Mouse (Mus musculus) midbrain, embryonic 11.5 days (tissue): ENCODE data around the gene Lipa. TPM values are rescaled to one million over a fixed set of nuclear protein-coding genes. Genes with fewer than 3 reads are reported as not detected.
A peak's percentile ranks its signal among the peaks of the same experiment; 100 is the strongest.

Experiments
- ATAC-seq: fragments of 200-750 bp; cut with Nextera tagmentation; 2 replicates; pipeline ENCODE4 v1.8.0; 2017; ENCODE audit warnings: moderate TSS enrichment, moderate library complexity; ENCODE audit not compliant: low FRiP score
- DNase-seq: peaks from one replicate; pipeline ENCODE4 v3.0.0; 2015; ENCODE audit warnings: low spot score; ENCODE audit errors: missing footprints
- H3K27ac ChIP-seq: fragments of 300-500 bp; sonication (generic); 2 replicates; pipeline ENCODE4 v1.5.1; 2014; ENCODE audit warnings: low read depth, low read length
- H3K27me3 ChIP-seq: fragments of 300-500 bp; sonication (generic); 2 replicates; pipeline ENCODE4 v1.6.1; 2014; ENCODE audit warnings: mild to moderate bottlenecking, low read length, moderate library complexity, mixed read lengths; ENCODE audit not compliant: control insufficient read depth, insufficient read depth
- H3K36me3 ChIP-seq: fragments of 300-500 bp; sonication (generic); 2 replicates; pipeline ENCODE4 v1.6.1; 2014; ENCODE audit warnings: mild to moderate bottlenecking, low read length, moderate library complexity, mixed read lengths; ENCODE audit not compliant: control insufficient read depth, insufficient read depth
- H3K4me1 ChIP-seq: fragments of 300-500 bp; sonication (generic); 2 replicates; pipeline ENCODE4 v1.6.1; 2014; ENCODE audit warnings: low read length; ENCODE audit not compliant: control insufficient read depth, insufficient read depth
- H3K4me2 ChIP-seq: fragments of 300-500 bp; sonication (generic); 2 replicates; pipeline ENCODE4 v1.6.1; 2014; ENCODE audit warnings: mild to moderate bottlenecking, moderate library complexity
- H3K4me3 ChIP-seq: fragments of 300-500 bp; sonication (generic); 2 replicates; pipeline ENCODE4 v1.5.1; 2014; ENCODE audit warnings: low read depth, low read length
- H3K9ac ChIP-seq: fragments of 300-500 bp; sonication (generic); 2 replicates; pipeline ENCODE4 v1.6.1; 2014; ENCODE audit warnings: low read length
- H3K9me3 ChIP-seq: fragments of 300-500 bp; sonication (generic); 2 replicates; pipeline ENCODE4 v1.6.1; 2016; ENCODE audit warnings: low read length; ENCODE audit not compliant: control insufficient read depth
- WGBS: fragments of 180-500 bp; shearing (Covaris S2); extraction: QIAGEN DNeasy Blood & Tissue Kit; methylation state at CpG from one replicate; pipeline ENCODE4 v1.1.7; 2014; 5-methylcytosine and 5-hydroxymethylcytosine counted together
- polyA plus RNA-seq: library from polyadenylated mRNA; unstranded; fragments of >200 nt; fragmentation: Nextera tagmentation; extraction: Ambion mirVana; gene quantifications from 2 replicates; pipeline ENCODE4 v1.2.1, GENCODE M21; 2014

The Lipa gene
- polyA plus RNA-seq, 1 experiment from 2014 or later: 28.7 TPM

- H3K27ac ChIP-seq: no peak overlapping the region
- ATAC-seq (no peak), DNase-seq (no peak)
- no peaks in the 10 kb centered on the region for H3K9me3 ChIP-seq
- 92% methylated on average over 13 of the region's 13 CpGs for WGBS
- no peak overlapping the region for H3K4me2 ChIP-seq
- H3K4me1 ChIP-seq: no peaks in the 10 kb centered on the region
- no peaks in the 10 kb centered on the region for H3K27me3 ChIP-seq
- no peak overlapping the region for H3K4me3 ChIP-seq
- no peak overlapping the region for H3K9ac ChIP-seq
- H3K36me3 ChIP-seq: no peaks in the 10 kb centered on the region; the same call in 1 of the 2 replicates
Measured at GRCm38 (mm10) chr19:34517812-34518594, 9.3 kb downstream of the Lipa start.

DNA sequence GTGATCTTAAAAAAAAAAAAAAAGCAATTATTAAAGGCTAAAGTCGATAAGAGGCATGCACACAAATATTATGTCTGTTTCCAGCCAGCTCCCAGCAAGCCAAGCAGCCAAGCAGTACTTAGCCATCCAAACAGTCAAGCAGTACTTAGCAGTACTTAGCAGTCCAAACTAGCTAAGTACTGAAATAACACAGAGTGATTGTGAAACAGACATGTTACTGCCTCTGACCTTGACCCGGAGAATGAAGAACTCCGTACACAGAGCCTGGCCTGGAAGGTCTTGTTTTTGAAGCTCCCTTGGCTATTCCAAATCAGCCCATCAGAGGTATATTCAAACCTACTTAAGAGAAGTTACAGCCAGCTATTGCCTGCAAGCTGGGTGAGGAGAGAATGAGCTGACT is 10.1 kb downstream of the Lipa start:
- DNase-seq: peak; percentile 23
- no peak for ATAC-seq
- H3K4me3 ChIP-seq: no peak overlapping the region
- no peaks in the 10 kb centered on the region for H3K9me3 ChIP-seq
- H3K9ac ChIP-seq: no peak overlapping the region
- no peak overlapping the region for H3K4me2 ChIP-seq
- H3K4me1 ChIP-seq: no peaks in the 10 kb centered on the region
- no peaks in the 10 kb centered on the region for H3K27me3 ChIP-seq
- H3K27ac ChIP-seq: no peak overlapping the region
- 88% methylated on average over 3 of the region's 3 CpGs for whole genome bisulfite sequencing
- H3K36me3 ChIP-seq: no peaks in the 10 kb centered on the region; the same call in 1 of the 2 replicates

DNA sequence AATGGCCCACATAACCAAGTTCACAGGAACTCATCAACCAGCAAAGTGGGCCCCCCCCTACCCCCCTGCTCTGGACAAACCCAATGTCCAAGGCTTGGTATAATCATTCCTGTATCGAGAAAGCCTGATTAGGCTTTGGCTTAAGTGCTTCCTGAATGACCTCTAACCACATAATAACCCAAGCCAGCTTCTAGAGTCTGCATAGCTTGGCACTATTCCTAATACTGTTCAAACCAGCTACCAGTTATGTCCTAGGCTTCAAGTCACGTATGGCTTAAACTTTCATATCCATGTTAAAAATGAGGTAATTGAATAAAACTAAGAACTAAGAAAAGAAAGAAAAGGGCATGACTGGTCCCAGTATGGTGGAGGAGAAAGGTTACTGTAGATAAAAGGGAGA is 10.9 kb downstream of the Lipa start:
- Histone ChIP-seq H3K36me3 (no peaks in the 10 kb centered on the region; the same call in 1 of the 2 replicates), H3K4me2 (no peak overlapping the region), H3K4me3 (no peak overlapping the region), H3K9ac (no peak overlapping the region), H3K27me3 (no peaks in the 10 kb centered on the region), H3K9me3 (no peaks in the 10 kb centered on the region), H3K4me1 (no peaks in the 10 kb centered on the region), H3K27ac (no peak overlapping the region)
- DNase-seq (no peak), ATAC-seq (no peak)
- 88% methylated on average over 2 of the region's 2 CpGs for WGBS

- WGBS: 82% methylated on average over 3 of the region's 3 CpGs
- no peak for DNase-seq
Measured at GRCm38 (mm10) chr19:34515681-34516080, 11.6 kb downstream of the Lipa start.

GRCm38 (mm10) chr19:34511528-34511927 is 15.7 kb downstream of the Lipa start:
- Histone ChIP-seq H3K36me3 (peaks cover 3% of the 10 kb centered on the region; the same call in 1 of the 2 replicates), H3K9ac (no peak overlapping the region), H3K27ac (no peak overlapping the region), H3K27me3 (no peaks in the 10 kb centered on the region), H3K4me2 (no peak overlapping the region), H3K4me1 (no peaks in the 10 kb centered on the region), H3K4me3 (no peak overlapping the region), H3K9me3 (no peaks in the 10 kb centered on the region)
- peak; percentile 12 for DNase-seq
- ATAC-seq: no peak
- WGBS: 72% methylated on average over 8 of the region's 8 CpGs

More at GRCm38 (mm10) chr19:34515681-34516080, 11.6 kb downstream of the Lipa start:
- Histone ChIP-seq H3K4me2 (no peak overlapping the region), H3K4me3 (no peak overlapping the region), H3K36me3 (peaks cover 2% of the 10 kb centered on the region), H3K27me3 (no peaks in the 10 kb centered on the region), H3K9ac (no peak overlapping the region), H3K4me1 (no peaks in the 10 kb centered on the region), H3K9me3 (no peaks in the 10 kb centered on the region), H3K27ac (no peak overlapping the region)
- no peak for ATAC-seq

GRCm38 (mm10) chr19:34510717-34511116 is 16.6 kb downstream of the Lipa start:
- H3K4me3 ChIP-seq: no peak overlapping the region
- H3K4me1 ChIP-seq: no peaks in the 10 kb centered on the region
- no peak overlapping the region for H3K4me2 ChIP-seq
- ATAC-seq (no peak), DNase-seq (peak; percentile 31)
- peaks cover 3% of the 10 kb centered on the region; the same call in 1 of the 2 replicates for H3K36me3 ChIP-seq
- no peak overlapping the region for H3K27ac ChIP-seq
- H3K27me3 ChIP-seq: no peaks in the 10 kb centered on the region
- WGBS: 92% methylated on average over 5 of the region's 5 CpGs
- no peak overlapping the region for H3K9ac ChIP-seq
- H3K9me3 ChIP-seq: no peaks in the 10 kb centered on the region

- 90% methylated on average over 12 of the region's 12 CpGs for WGBS
- no peak overlapping the region for H3K9ac ChIP-seq
- H3K4me3 ChIP-seq: no peak overlapping the region
- DNase-seq: no peak
- no peaks in the 10 kb centered on the region for H3K9me3 ChIP-seq
- ATAC-seq: no peak
- no peaks in the 10 kb centered on the region for H3K36me3 ChIP-seq
- no peak overlapping the region for H3K4me2 ChIP-seq
- H3K4me1 ChIP-seq: no peaks in the 10 kb centered on the region
- no peak overlapping the region for H3K27ac ChIP-seq
- H3K27me3 ChIP-seq: no peaks in the 10 kb centered on the region
Measured at GRCm38 (mm10) chr19:34505161-34505721, 22.0 kb downstream of the Lipa start.

- 50% methylated on average over 4 of the region's 4 CpGs for WGBS
- no peak overlapping the region for H3K4me3 ChIP-seq
- no peaks in the 10 kb centered on the region for H3K9me3 ChIP-seq
- DNase-seq: no peak
- no peak overlapping the region for H3K27ac ChIP-seq
- H3K4me2 ChIP-seq: no peak overlapping the region
- H3K4me1 ChIP-seq: no peaks in the 10 kb centered on the region
- H3K36me3 ChIP-seq: no peaks in the 10 kb centered on the region
- no peak overlapping the region for H3K9ac ChIP-seq
- no peaks in the 10 kb centered on the region for H3K27me3 ChIP-seq
- ATAC-seq: peak; percentile 52
Measured at GRCm38 (mm10) chr19:34500763-34501162, 26.5 kb downstream of the Lipa start.

DNA sequence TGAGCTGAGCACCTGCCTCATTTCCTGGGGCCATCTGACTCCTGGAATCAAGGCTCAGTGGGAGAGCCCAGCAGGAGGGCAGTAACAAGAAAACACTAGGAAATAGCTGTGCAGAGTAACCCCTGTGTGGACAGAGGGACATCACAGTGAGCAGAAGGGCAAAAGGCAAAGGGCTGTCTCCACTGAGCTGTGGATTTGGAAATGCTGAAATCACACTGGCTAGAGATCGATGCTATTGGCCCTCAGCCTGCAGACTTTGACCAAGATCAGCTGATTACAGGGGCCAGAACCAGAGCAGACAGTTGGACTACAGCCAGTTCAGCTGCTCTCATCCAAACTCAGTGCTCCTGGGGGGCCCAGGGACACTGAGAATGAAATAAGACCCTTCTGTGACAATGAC is 30.9 kb downstream of the Lipa start:
- no peak for ATAC-seq
- no peaks in the 10 kb centered on the region for H3K4me1 ChIP-seq
- H3K36me3 ChIP-seq: no peaks in the 10 kb centered on the region
- H3K9me3 ChIP-seq: no peaks in the 10 kb centered on the region
- H3K4me3 ChIP-seq: no peak overlapping the region
- no peak overlapping the region for H3K9ac ChIP-seq
- DNase-seq: no peak
- H3K27ac ChIP-seq: no peak overlapping the region
- H3K4me2 ChIP-seq: no peak overlapping the region
- H3K27me3 ChIP-seq: no peaks in the 10 kb centered on the region
- 82% methylated on average over 1 of the region's 1 CpGs for WGBS
